Mouse (Mus musculus) embryonic facial prominence, embryonic 15.5 days (tissue): ENCODE data around the gene Fignl1. TPM values are rescaled to one million over a fixed set of nuclear protein-coding genes. Genes with fewer than 3 reads are reported as not detected.
A peak's percentile ranks its signal among the peaks of the same experiment; 100 is the strongest.

Source experiments
- ATAC-seq: fragments of 200-750 bp; cut with Nextera tagmentation; 2 replicates; pipeline ENCODE4 v1.8.0; 2017; ENCODE audit warnings: low read depth, moderate TSS enrichment; ENCODE audit not compliant: insufficient number of reproducible peaks, low FRiP score, low TSS enrichment
- H3K27ac ChIP-seq: fragments of 300-500 bp; sonication (generic); replicated peaks from 2 replicates; pipeline ENCODE4 v1.5.1; 2015; ENCODE audit warnings: mild to moderate bottlenecking, inconsistent platforms
- H3K27me3 ChIP-seq: fragments of 300-500 bp; sonication (generic); 2 replicates; pipeline ENCODE4 v1.6.1; 2015; ENCODE audit warnings: inconsistent platforms
- H3K36me3 ChIP-seq: fragments of 300-500 bp; sonication (generic); 2 replicates; pipeline ENCODE4 v1.6.1; 2015; ENCODE audit warnings: mild to moderate bottlenecking, inconsistent platforms
- H3K4me1 ChIP-seq: fragments of 300-500 bp; sonication (generic); 2 replicates; pipeline ENCODE4 v1.6.1; 2015; ENCODE audit warnings: inconsistent platforms
- H3K4me2 ChIP-seq: fragments of 300-500 bp; sonication (generic); replicated peaks from 2 replicates; pipeline ENCODE4 v1.6.1; 2015; ENCODE audit warnings: mild to moderate bottlenecking, inconsistent platforms
- H3K4me3 ChIP-seq: fragments of 300-500 bp; sonication (generic); replicated peaks from 2 replicates; pipeline ENCODE4 v1.5.1; 2015; ENCODE audit warnings: mild to moderate bottlenecking, inconsistent platforms
- H3K9ac ChIP-seq: fragments of 300-500 bp; sonication (generic); 2 replicates; pipeline ENCODE4 v1.6.1; 2015; ENCODE audit warnings: inconsistent platforms
- H3K9me3 ChIP-seq: fragments of 300-500 bp; sonication (generic); replicated peaks from 2 replicates; pipeline ENCODE4 v1.6.1; 2016; ENCODE audit warnings: inconsistent platforms
- WGBS: fragments of 180-500 bp; shearing (Covaris S2); methylation state at CpG from one replicate; pipeline ENCODE4 v1.1.7; 2015; 5-methylcytosine and 5-hydroxymethylcytosine counted together
- polyA plus RNA-seq: library from polyadenylated mRNA; unstranded; fragments of >200 nt; fragmentation: Nextera tagmentation; extraction: Ambion mirVana; gene quantifications from 2 replicates; pipeline ENCODE4 v1.2.1, GENCODE M21; 2015

Fignl1 gene
- 43.1 and 45.2 TPM in 2 replicates for polyA plus RNA-seq

DNA sequence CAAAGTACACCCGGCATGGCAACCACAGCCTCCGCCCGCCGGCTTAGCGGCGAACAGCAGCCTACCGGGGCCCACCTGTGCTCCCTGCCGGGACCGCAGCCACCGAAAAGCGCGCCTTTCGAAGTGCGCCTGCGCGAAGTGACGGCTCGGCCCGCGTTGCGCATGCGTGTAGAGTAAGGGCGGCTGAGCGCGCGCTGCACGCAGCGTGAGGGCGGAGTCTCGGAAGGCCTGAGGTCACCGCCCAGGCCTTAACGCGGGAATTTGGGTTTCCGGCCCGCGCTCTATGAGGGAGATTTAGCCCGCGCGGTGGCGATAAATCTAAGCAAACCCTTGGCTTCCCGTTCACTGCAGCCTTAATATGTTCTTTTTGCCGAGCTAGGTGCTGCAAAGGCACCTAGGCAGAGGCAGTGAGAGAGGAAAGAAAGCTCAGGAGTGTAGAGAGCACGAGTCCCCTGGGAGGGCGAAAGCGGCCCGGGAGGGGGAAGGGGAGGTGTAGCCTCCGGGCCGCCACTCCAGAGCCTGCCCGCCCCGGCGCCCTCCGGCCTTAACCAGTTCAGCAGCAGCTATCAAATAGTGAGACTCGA lies at the start of gene Fignl1:
TSS of gene Fignl1 (minus strand) at position 143 of the 584 bp plus-strand sequence.
- under 1% methylated on average over 53 of the region's 53 CpGs for WGBS
- peaks cover 9% of the 10 kb centered on the region for H3K4me1 ChIP-seq
- peak within 1 kb of the TSS; percentile 82 for H3K9ac ChIP-seq
- no peaks in the 10 kb centered on the region for H3K27me3 ChIP-seq
- peak within 1 kb of the TSS; percentile 82 for H3K4me3 ChIP-seq
- H3K9me3 ChIP-seq, result no peaks in the 10 kb centered on the region
- H3K36me3 ChIP-seq, result peaks cover 7% of the 10 kb centered on the region
- H3K4me2 ChIP-seq, result peak within 1 kb of the TSS; percentile 83
- ATAC-seq, result peak; percentile 96
- peak within 1 kb of the TSS; percentile 99 for H3K27ac ChIP-seq

DNA sequence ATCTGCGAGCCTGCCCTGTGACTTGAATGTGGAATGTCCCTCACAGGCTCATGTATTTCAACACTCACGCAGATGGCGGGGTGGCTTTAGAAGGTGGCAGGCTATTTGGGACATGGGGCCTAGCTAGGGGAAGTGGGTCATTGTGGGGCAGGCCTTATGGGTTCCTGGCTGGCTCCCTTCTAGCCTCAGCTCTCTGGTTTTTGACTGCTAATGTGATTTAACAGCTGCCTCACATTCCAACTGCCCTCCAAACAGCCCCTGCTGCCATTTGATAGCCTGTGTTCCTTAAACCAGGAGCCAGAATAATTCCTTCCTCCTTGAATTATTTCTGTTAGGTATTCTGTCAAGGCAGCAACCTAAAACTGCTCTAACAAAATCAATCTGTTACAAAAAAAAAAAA lies 48.2 kb upstream of the Fignl1 start:
- no peak overlapping the region for H3K4me2 ChIP-seq
- 77% methylated on average over 3 of the region's 3 CpGs for WGBS
- no peak overlapping the region for H3K9ac ChIP-seq
- H3K27me3 ChIP-seq, result no peaks in the 10 kb centered on the region
- ATAC-seq, result no peak
- H3K9me3 ChIP-seq, result no peaks in the 10 kb centered on the region
- no peak overlapping the region for H3K4me3 ChIP-seq
- H3K27ac ChIP-seq, result peak overlapping the region; percentile 83; the same call in 1 of the 2 replicates
- no peaks in the 10 kb centered on the region for H3K36me3 ChIP-seq
- peaks cover 20% of the 10 kb centered on the region; the same call in 1 of the 2 replicates for H3K4me1 ChIP-seq

DNA sequence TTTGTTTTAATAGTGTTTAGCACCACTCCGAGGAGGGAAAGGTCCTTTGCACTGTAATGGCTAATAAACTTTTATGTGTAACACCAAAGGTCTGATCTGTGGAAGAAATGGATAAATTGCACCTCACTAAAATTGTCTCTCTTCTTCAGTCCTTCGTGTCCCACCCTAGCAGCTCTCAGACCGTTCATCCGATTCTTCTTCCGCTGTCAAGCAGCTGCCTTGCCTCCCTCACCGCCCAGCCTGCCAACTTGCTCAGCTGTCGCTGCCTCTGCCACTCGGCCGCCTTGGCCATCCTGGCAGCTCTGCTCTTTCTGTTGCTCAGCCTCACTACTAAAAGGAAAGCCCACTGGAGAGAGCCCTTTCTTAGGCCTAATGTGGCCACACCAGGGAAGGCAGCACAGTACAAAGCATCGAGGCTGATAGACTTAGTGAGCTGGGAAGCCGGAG lies 46.9 kb upstream of the Fignl1 start:
- no peak overlapping the region for H3K4me3 ChIP-seq
- H3K36me3 ChIP-seq, result no peaks in the 10 kb centered on the region
- no peak overlapping the region for H3K4me2 ChIP-seq
- no peaks in the 10 kb centered on the region for H3K27me3 ChIP-seq
- no peak overlapping the region for H3K9ac ChIP-seq
- H3K4me1 ChIP-seq, result peaks cover 21% of the 10 kb centered on the region
- no peaks in the 10 kb centered on the region for H3K9me3 ChIP-seq
- peak overlapping the region; percentile 83 for H3K27ac ChIP-seq
- no peak for ATAC-seq
- 61% methylated on average over 11 of the region's 11 CpGs for WGBS

DNA sequence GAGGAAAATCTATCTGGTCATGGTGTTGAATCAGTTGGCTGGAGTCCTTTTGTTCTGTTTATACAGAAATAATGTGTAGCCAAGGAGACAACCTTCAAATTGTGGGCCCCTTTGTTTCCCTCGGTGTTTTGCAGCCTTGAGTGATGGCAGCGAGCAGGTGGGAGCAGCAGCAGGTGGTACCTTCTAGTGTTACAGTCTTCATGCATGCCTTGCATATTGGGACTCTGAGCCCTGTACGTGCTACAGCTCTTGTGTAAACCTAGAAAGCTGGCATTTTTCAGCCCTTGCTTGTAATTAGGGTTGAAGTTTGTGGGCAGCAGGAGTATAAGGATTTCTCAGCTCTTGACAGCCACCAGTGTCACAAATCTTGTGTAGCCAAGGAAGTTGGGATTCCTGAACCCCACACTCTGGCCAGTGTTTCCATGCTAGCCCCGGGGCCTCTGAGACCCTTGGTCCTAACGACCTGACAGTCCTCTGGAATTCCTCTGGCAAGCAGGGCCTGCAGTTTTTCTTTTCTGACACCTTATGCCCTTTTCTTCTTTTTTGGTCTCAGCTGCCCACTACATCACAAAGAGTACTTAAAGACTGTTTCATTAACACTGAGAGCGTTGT lies 46.4 kb upstream of the Fignl1 start:
- H3K9ac ChIP-seq, result no peak overlapping the region
- no peaks in the 10 kb centered on the region for H3K27me3 ChIP-seq
- H3K27ac ChIP-seq, result peak overlapping the region; percentile 83
- H3K4me3 ChIP-seq, result no peak overlapping the region
- H3K4me1 ChIP-seq, result peaks cover 26% of the 10 kb centered on the region
- no peak overlapping the region for H3K4me2 ChIP-seq
- no peaks in the 10 kb centered on the region for H3K36me3 ChIP-seq
- peak; percentile 76; the same call in 1 of the 2 replicates for ATAC-seq
- 36% methylated on average over 6 of the region's 6 CpGs for WGBS
- no peaks in the 10 kb centered on the region for H3K9me3 ChIP-seq

DNA sequence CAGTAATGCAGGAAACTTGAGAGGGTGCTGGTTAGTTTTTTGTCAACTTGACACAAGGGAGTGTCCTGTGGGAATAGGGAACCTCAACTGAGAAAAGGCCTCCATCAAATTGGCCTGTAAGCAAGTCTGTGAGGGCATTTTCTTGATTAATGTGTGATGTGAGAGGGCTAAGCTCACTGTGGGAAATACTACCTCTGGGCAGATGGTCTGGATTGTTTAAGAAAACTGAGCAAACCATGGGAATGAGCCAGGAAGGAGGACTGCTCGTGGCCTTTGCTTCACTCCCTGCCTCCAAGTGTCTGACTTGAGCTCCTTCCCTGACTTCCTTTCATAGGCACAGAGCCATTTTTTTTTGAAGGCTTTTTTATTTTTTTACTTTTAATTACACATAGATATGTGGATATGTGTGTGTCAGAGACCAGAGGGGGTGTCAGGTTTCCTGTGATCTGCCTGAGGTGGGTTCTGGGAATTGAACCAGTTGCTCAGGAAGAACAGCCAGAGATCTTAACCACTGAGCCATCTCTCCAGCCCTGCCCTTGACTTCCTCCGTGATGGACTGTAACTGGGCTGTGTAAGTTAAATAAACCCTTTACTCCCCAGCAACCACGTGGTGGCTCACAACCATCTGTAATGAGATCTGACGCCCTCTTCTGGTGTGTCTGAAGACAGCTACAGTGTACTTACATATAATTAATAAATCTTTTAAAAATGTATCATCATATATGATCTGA lies 45.1 kb upstream of the Fignl1 start:
- H3K27ac ChIP-seq, result peak overlapping the region; percentile 83
- peak; percentile 55 for ATAC-seq
- H3K4me2 ChIP-seq, result no peak overlapping the region
- no peaks in the 10 kb centered on the region for H3K9me3 ChIP-seq
- no peak overlapping the region for H3K4me3 ChIP-seq
- H3K36me3 ChIP-seq, result no peaks in the 10 kb centered on the region
- WGBS, result 37% methylated on average over 4 of the region's 4 CpGs
- H3K4me1 ChIP-seq, result peaks cover 31% of the 10 kb centered on the region
- no peak overlapping the region for H3K9ac ChIP-seq
- no peaks in the 10 kb centered on the region for H3K27me3 ChIP-seq

DNA sequence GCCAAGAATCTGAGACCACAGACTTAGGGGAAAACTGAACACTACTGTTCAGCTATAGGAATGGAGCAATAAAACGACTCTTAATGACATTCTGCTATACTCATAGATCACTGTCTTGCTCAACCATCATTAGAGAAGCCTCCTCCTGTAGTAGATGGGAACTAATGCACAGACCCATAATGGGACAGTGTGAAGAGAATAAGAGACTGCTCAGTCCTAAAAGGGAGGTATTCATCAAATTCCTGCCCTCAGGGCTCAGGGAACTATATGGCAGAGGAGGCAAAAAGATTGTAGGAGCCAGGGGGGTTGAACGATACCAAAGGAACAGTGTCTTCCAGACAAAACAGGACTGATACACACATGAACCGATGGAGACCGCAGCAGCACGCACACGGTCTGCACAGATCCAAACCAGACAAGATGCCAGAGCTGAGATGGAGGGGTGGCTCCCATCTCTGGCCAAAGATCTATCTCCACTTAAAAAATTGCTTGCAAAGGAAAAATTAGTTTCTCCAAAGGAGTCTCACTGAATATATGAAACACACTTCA lies 43.3 kb upstream of the Fignl1 start:
- H3K4me2 ChIP-seq, result no peak overlapping the region
- peak overlapping the region; percentile 86 for H3K27ac ChIP-seq
- H3K4me1 ChIP-seq, result peaks cover 36% of the 10 kb centered on the region
- H3K36me3 ChIP-seq, result no peaks in the 10 kb centered on the region
- H3K9me3 ChIP-seq, result no peaks in the 10 kb centered on the region
- H3K27me3 ChIP-seq, result no peaks in the 10 kb centered on the region
- no peak for ATAC-seq
- H3K9ac ChIP-seq, result no peak overlapping the region
- WGBS, result 34% methylated on average over 6 of the region's 6 CpGs
- H3K4me3 ChIP-seq, result no peak overlapping the region

DNA sequence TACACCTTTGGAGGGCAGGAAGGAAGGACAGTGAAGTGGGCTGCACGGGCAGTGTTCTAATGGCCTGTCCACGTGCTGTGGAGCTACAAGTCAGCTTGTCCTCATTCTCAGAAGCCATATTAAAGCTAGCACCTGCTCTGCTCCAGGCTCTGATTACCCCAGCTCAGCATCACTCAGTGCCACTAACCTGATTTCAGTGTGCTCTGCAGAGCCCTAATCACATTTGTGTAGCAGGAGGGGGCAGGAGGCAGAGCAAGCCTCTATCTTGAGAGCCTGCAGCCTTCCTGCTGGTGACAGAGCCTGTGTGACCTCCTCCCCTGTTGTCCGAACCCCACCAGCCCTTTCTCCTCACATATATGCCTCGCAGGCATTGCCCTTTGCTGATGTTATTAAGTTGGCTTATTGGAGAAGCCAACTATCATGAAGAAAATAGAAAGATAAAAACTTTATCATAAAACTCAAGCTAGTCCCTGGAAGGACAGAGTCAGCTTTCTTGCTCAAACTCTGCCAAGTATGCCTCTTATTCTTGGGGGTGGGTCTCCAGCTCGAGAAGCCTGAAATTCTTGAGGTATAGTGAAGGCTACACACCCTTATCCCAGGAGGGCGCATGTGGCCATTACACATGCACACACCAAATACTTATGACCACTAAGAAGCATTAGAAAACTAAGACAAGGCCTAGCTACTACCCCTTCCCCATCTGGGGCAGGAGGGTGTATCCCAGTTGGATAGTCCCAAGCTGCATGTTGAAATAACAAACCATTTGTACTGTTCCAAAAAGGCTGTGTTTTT lies 41.9 kb upstream of the Fignl1 start:
- no peak for ATAC-seq
- no peaks in the 10 kb centered on the region for H3K27me3 ChIP-seq
- H3K4me1 ChIP-seq, result peaks cover 33% of the 10 kb centered on the region
- H3K9me3 ChIP-seq, result no peaks in the 10 kb centered on the region
- H3K36me3 ChIP-seq, result no peaks in the 10 kb centered on the region
- WGBS, result 59% methylated on average over 6 of the region's 6 CpGs
- no peak overlapping the region for H3K4me2 ChIP-seq
- H3K4me3 ChIP-seq, result no peak overlapping the region
- peak overlapping the region; percentile 86 for H3K27ac ChIP-seq
- H3K9ac ChIP-seq, result no peak overlapping the region

DNA sequence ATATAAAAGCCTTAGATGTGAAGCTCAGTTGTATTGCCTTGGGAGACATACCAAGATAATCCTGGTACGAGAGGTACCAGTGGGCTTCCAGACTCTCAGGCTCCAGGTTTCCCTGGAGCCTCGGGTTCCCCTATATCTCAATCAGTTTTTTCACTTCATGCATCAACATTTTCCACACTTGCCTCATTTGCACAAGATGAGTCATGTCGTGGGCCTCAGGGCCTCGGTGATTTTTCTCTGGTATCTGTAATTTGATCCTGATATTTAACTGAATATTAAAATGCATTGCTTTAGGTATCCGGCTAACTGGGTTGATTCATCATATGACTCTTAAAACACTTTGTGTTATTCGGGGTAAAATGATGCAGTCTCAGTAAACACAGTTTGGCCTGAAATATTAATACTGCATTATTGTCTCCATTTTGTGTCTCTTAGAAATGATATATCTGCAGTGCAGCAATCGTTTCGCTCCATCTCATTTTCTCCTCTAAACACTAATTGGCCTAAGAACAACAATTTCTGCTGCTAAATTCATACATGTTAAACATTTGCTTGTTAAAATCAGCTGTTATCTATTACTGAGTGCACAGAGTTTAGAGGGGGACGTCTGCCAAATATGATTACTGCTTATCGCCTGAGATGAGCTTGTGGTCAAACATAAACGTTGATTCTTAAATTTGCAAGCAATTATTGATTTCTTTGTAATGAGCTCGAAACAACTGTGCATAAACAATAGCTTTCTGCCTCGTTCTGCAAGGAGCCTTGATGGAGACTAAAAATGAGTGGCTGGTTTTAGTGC lies 41.0 kb upstream of the Fignl1 start:
- 30% methylated on average over 13 of the region's 13 CpGs for WGBS
- Histone ChIP-seq H3K9ac (no peak overlapping the region), H3K4me1 (peaks cover 30% of the 10 kb centered on the region), H3K4me2 (no peak overlapping the region), H3K27ac (peak overlapping the region; percentile 86), H3K9me3 (no peaks in the 10 kb centered on the region), H3K4me3 (no peak overlapping the region), H3K27me3 (no peaks in the 10 kb centered on the region), H3K36me3 (no peaks in the 10 kb centered on the region)
- ATAC-seq, result no peak

DNA sequence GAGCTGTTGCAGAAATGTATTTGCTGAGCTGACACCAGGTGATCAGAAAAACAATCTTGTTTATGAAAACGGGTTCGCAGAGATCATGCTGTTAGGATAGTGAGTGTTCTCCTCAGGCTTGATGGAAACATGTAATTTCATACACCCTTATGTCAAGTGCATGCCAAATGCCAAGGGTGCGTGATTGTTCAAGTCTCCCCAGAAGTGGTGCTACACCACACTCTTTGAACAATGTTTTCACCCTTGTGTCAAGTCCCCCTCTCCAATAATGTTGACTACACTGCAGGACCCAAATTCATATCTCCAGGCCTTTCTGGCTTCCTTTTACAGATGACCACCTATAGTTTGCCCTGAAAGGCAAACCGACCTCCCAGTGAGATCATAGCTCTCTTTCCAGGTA lies 39.7 kb upstream of the Fignl1 start:
- Histone ChIP-seq H3K27me3 (no peaks in the 10 kb centered on the region), H3K4me3 (no peak overlapping the region), H3K4me1 (peaks cover 30% of the 10 kb centered on the region), H3K4me2 (no peak overlapping the region), H3K9ac (no peak overlapping the region), H3K36me3 (no peaks in the 10 kb centered on the region), H3K27ac (0 out of 2 replicates have a peak overlapping the region, but pooled peaks have one; percentile 55), H3K9me3 (no peaks in the 10 kb centered on the region)
- ATAC-seq, result no peak
- WGBS, result 89% methylated on average over 4 of the region's 4 CpGs

DNA sequence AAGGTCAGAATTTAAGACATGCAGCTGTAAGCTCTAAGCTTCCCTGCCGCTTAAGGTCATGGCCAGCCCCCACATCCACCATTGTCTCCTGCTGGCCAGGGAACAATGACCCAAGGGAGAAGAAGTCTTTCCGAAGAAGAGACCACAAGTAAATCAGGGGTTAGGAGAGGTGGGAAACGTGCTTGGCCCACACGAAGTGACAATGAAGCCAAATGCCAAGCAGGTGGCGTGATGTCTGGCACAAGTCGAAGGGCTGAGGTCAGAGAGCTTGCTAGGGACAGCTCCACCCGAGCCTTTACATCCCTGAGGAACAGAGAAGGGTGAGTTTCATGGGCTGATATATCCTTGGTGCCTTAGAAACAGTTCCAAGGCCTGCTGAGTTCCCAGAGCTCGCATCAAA lies 36.3 kb upstream of the Fignl1 start:
- Histone ChIP-seq H3K36me3 (no peaks in the 10 kb centered on the region), H3K4me1 (peaks cover 23% of the 10 kb centered on the region), H3K27ac (peak overlapping the region; percentile 85), H3K4me2 (no peak overlapping the region), H3K27me3 (no peaks in the 10 kb centered on the region), H3K9me3 (no peaks in the 10 kb centered on the region), H3K9ac (no peak overlapping the region), H3K4me3 (no peak overlapping the region)
- WGBS, result 61% methylated on average over 8 of the region's 8 CpGs
- no peak for ATAC-seq
